Mouse (Mus musculus): ENCODE data around the gene Tusc2. TPM values are rescaled to one million over a fixed set of nuclear protein-coding genes. Genes with fewer than 3 reads are reported as not detected.
A peak's percentile ranks its signal among the peaks of the same experiment; 100 is the strongest.
"Not testable (repeated sequence)": the region's sequence is repeated elsewhere in the genome, so short reads cannot be mapped to it uniquely, and the experiment has no call there.

The Tusc2 gene
- total RNA-seq, 2 experiments from 2014 or later, result 86.5 to 94.7 TPM

DNA sequence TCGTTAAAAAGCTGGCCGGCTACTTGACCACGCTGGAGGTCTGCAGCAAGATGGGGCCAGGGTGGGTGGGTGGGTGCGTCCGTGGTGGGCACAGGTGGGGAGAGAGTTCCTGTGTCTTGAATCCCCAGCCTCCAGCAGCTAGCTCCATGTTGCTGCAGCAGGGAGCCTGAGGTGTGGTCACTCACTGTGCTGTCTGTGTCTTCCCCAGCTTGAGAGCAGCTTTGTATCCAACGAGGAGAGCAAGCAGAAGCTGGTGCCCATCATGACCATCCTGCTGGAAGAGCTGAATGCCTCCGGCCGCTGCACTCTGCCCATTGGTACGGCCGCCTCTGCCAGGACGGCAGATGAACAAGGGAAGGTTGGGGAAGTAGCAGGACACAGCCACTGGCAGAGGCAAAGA is 19.8 kb upstream of the Tusc2 start:
- intact Hi-C loops (cut with DNase I), result no loop called here
- no peak for DNase-seq (ENCODE audit: low spot score in 2 of 2)

DNA sequence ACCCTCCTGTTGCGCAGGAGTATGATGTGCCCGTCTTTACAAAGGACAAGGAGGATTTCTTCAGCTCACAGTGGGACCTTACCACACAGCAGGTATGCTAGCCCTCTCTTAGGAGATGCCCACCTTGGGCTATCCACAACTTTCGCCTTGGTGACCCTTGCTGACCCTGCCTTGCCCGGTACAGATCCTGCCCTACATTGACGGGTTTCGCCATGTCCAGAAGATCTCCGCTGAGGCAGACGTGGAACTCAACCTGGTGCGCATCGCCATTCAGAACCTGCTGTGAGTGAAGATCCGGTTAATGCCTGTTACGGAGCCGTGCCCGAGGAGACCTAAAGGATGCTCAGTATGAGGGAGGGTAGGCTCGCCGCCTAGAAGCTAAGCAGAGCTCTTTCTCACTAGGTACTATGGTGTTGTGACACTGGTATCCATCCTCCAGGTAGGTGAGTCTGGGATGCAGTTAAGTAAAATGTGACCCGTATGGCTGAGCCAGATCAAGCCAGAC is 18.8 kb upstream of the Tusc2 start:
- intact Hi-C loops (cut with DNase I), result no loop called here
- no peak for DNase-seq (ENCODE audit: low spot score in 2 of 2)

DNA sequence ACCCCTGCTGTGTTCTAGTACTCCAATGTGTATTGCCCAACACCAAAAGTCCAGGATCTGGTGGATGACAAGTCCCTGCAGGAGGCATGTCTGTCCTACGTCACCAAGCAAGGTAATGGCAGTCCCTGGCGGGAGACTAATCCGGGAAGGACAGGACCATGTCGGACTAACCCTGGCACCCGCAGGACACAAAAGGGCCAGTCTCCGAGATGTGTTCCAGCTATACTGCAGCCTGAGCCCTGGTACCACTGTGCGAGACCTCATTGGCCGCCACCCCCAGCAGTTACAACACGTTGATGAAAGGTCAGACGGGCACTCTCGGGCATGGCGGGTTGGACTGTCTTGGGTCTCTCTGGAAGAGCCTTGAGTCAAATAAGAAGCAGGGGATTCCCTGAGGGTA is 18.3 kb upstream of the Tusc2 start:
- DNase-seq (ENCODE audit: low spot score in 2 of 2), result no peak
- intact Hi-C loops (cut with DNase I), result no loop called here

DNA sequence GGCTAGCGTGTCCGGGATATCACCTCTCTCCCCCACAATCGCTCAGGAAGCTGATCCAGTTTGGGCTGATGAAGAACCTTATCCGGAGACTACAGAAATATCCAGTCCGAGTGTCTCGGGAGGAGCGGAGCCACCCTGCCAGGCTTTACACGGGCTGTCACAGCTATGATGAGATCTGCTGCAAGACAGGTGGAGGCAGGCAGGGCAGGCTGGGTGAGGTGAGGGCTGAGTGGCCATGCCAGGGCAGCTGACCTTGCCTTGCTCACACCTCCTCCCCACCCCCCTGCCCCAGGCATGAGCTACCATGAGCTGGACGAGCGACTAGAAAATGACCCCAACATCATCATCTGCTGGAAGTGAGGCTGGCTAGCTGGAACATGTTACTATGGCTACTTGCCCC is 17.9 kb upstream of the Tusc2 start:
- no peak for DNase-seq (ENCODE audit: low spot score in 2 of 2)
- intact Hi-C loops (cut with DNase I), result no loop called here

DNA sequence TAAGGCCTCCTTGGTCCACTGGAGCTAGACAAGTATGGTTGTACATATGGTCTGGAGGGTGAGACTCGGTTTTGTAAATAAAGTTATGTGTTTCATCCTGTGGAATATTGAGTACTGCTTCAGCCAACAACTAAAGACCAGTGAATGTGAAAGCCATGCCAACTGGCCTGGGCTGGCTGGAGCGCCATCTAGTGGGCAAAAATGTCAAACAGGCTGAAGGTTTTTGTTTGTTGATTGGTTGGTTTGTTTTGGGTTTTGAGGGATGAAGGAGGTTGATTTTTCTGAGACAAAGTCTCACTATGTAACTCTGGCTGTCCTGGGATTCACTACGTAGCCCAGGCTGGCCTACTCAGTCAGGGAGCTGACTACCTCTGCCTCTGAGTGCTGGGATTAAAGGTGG is 17.5 kb upstream of the Tusc2 start:
- intact Hi-C loops (cut with DNase I), result no loop called here
- DNase-seq (ENCODE audit: low spot score in 2 of 2), result peak; percentile 63 to 74

DNA sequence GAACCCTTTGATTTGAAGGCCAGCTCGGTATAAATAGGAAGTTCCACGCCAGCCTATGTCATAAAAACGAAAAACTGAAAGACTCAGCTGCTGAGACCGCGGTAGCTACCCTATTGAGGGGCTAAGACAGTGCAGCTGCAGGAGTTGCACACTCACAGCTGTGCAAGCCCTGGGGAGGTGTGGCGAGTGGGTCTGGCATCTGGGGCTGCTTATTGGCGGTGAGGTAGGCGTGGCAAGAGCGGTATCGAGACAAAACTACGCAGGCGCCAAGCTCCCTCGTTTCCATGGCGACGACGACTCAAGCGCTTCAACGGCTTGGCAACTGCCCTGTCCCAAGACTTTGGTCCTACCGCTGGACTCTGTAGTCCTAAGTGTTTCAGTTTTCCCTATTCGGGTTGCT is 16.0 kb upstream of the Tusc2 start, which contains the start of gene Zmynd10:
Gene Zmynd10, plus strand, starts transcription at position 273 of the 400 bp plus-strand sequence.
- intact Hi-C loops (cut with DNase I), result no loop called here
- DNase-seq (ENCODE audit: low spot score in 2 of 2), result peak; percentile 88 to 92

DNA sequence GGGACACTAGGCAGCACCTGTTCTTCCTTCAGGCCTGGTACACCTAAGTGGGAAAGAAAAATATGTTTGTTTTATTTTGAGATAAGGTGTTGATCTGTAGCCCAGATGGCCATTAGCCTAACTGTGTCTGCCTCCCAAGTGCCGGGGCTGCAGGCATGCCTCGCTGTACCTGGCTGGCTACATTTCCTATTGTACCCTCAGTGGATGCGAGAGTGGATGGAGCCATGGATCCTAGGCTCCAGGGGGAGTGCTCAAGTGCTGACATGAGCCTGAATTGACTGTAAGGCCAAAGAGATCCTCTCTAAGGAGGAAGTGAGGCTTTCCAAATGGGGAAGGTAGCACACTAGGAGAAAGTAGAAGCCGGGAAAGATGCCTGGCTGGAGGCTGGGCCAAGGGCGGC is 15.1 kb upstream of the Tusc2 start:
- intact Hi-C loops (cut with DNase I), result no loop called here

DNA sequence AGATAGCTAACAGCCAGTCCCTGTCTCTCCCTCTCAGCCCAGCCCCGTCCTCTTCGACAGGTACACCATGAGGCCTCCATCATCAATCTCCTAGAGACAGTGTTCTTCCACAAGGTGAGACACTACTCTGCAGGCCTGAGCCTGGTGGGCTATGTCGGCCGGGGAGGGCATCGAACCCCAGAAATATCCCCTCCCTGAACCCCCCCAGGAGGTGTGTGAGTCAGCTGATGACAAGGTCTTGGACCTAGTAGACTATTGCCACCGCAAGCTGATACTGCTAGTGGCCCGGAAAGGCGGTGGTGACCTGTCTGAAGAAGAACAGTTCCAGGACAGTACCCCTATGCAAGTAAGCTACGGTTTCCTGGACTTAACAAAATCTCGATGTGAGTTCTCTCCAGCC is 14.2 kb upstream of the Tusc2 start:
- no peak for DNase-seq (ENCODE audit: low spot score in 2 of 2)
- intact Hi-C loops (cut with DNase I), result no loop called here

More for the DNA sequence above, 15.1 kb upstream of the Tusc2 start:
- no peak for DNase-seq (ENCODE audit: low spot score in 2 of 2)

DNA sequence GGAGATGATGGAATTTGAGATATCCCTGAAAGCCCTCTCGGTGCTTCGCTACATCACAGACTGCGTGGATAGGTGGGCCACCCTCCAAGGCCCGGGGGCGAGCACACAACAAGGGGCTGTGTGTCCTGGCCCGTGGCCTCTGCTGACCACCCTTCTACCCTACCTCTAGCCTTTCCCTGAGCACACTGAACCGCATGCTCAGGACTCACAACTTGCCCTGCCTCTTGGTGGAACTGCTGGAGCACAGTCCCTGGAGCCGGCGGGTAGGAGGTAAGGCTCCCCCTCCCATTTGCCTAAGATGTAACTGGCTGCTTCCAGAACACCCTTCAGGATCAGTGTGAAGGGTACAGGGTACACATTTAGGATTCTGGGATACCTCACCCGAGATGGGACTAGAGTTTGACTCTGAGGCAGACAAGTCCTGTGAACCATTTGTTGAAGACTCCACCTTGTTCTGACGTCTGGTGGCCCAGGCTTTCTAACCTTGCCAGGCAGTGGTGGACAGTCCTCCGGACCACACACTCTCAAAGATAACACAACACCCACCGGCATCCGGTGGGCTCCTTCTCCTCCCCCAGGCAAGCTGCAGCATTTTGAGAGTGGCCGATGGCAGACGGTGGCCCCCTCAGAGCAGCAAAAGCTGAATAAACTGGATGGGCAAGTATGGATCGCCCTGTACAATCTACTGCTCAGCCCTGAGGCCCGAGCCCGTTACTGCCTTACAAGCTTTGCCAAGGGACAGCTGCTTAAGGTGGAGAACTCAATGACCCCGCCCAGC is 13.6 kb upstream of the Tusc2 start:
- DNase-seq (ENCODE audit: low spot score in 2 of 2), result no peak
- intact Hi-C loops (cut with DNase I), result no loop called here

DNA sequence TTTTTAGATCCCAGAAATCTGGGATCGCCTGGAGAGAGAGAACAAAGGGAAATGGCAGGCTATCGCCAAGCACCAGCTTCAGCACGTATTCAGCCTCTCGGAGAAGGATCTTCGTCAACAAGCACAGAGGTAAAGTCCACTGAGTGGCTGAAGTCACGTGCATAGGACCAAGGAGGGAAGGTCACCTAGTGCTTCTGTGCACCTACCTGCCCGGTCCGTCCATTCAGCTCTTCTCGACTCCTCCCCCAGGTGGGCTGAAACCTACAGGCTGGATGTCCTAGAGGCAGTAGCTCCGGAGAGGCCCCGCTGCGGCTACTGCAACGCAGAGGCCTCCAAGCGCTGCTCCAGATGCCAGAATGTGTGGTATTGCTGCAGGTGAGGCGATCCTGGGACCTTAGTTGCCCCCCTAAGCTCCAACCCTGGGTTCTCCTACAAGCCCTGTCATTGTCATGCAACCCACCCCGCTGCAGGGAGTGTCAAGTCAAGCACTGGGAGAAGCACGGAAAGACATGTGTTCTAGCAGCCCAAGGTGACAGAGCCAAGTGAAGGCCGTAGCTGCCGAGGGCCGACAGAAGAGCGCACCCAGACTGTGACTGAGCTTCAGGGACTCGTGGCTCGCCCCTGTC is 12.5 kb upstream of the Tusc2 start:
- no peak for DNase-seq (ENCODE audit: low spot score in 2 of 2)
- intact Hi-C loops (cut with DNase I), result no loop called here

DNA sequence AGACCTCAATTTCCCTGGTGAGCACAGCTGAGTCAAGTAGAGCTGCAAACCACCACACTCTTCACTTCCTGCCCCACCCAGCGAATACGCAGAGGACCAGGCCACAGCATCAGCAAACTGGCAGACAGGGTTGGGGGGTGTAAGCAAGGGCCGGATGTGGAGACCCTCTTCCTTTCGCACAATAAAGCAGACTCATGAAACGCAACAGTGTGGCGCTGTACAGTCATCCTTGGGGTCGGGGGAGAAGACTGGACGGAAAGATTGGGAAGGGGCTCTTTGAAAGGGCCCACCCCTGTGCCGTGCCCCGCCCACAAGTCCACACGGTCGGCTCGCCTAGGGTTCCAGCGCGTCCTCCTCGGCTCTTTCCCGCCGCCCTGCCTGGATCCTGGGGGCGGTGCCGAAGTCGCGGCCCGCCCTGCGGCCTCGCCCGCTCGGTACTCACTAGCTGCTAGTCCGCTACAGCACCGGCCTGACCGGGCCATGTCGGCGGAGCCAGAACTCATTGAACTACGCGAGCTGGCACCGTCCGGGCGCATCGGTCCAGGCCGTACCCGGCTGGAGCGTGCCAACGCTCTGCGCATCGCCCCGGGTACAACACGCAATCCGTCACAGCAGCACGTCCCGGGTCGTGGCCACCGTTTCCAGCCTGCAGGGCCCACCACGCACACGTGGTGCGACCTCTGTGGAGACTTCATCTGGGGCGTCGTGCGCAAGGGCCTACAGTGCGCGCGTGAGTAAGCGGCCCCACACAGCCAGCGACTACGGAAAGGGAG is 11.8 kb upstream of the Tusc2 start, which contains the start of gene Rassf1:
Gene Rassf1, plus strand, starts transcription at position 439 of the 773 bp plus-strand sequence.
- intact Hi-C loops (cut with DNase I), result no loop called here
- peak in 1 of 2 experiments; percentile 30 for DNase-seq (ENCODE audit: low spot score in 2 of 2)

DNA sequence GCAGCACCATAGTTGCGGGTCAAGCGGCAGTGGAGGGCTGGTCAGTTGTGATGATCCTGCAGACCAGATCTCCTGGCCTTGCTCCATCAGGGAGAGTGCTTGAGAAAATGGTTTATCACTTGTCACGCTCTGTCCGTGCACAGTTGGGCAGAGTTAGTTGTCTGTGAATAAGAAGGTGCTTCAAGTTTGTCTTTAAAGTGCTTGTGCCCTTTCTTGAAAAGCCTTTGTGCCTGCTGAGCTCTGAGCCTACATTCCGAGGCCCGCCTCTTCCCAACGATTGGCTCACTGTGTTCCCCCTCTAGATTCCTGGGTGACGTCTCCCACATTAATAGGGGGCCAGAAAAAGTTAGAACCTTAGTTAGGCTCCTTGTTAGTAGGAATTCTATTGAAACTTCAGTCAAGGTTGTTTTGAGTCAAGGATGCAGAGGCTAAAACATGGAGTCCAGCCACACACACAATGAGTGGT is 11.1 kb upstream of the Tusc2 start:
- no peak for DNase-seq (ENCODE audit: low spot score in 2 of 2)
- intact Hi-C loops (cut with DNase I), result no loop called here

DNA sequence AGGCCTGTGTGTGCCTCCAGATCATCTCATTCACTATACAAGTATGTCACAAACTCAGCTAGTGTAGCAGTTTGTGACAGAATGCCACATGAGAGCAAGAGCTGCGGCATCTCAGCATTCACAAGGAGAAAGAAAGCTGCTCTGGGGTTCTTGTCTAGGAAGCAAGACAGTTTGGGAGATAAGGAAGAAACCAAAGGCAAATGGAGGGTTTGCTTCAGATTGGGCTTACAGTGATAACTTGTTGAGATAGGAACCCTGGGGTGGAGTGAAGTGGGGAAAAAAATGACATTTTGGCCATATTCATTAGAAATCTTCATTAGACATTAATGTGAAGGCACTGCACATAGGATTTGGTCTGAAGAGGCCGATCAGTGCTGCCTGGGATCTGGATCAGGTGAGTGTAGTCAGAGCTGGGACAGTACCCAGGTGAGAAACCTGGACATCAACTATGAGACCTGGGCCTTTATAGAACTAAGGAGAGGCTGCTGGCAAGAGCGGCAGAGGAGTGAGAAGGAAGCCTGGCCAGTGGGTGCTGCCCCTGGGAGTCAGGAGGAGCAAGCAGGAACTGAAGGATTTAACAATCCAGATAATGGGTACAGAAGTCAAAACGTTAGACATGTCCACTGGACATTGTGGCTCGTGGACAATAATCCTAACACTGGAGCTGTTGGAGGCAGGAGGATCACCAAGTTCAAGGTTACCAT is 10.2 kb upstream of the Tusc2 start:
- no peak for DNase-seq (ENCODE audit: low spot score in 2 of 2)
- intact Hi-C loops (cut with DNase I), result no loop called here

DNA sequence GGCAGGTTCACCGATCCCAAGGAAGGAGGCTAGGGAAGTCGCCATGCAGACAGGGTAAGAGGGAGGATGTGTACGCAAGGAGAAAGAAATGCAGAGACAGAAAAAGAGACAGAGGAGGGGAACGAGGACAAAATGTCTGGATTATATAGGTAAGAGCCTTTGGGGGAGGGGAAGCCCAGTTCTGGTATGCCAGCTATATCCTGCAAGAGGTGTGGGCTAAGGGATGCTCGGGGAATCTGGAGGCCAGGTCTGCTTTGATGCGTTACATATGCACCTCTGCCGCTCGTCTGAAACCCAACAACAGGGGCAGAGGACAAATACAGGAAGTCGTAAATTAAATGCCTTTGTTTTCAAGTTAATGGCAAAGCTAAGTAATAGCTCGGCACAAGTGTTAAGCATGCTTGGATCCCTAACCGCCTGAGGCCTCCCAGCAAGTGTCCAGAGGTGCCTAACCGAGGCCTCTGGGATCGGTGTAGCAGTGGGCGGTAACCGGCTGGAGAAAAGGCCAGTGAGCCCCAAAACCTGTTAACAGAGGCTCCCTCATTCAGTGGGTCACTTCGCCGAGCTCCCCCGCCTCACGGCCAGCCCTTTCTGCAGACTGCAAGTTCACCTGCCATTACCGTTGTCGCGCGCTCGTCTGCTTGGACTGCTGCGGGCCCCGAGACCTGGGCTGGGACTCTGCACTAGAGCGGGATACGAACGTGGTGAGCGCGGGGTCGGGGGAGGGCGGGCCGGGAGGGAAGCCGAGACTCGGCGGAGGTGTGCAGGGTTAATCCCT is 9.3 kb upstream of the Tusc2 start:
- intact Hi-C loops (cut with DNase I), result no loop called here
- peak in 1 of 2 experiments; percentile 32 for DNase-seq (ENCODE audit: low spot score in 2 of 2)

DNA sequence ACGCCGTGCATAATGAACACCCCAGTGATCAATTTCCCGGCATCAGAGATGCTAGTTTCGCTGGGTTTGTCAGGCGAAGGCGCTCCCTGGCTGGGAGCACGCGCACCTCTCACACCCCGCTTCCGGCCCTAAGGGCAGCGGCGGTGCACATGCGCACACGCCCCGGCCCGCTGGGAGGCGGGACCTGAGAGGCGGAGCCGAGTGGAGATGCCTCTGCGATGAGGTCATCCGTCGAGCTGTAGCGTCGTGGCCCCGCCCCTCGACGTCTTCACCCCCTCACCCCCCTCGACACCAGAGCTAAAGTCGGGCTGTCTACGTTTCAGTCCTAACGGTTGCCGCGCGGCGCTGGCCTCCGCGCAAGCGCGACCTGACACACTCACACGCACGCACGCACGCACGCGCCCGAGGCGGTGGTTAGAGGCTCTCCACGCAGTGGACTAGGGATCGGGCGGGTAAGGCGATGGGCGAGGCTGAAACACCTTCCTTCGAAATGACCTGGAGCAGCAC is 8.7 kb upstream of the Tusc2 start:
- intact Hi-C loops (cut with DNase I), result no loop called here
- peak; percentile 93 to 98 for DNase-seq (ENCODE audit: low spot score in 2 of 2)

DNA sequence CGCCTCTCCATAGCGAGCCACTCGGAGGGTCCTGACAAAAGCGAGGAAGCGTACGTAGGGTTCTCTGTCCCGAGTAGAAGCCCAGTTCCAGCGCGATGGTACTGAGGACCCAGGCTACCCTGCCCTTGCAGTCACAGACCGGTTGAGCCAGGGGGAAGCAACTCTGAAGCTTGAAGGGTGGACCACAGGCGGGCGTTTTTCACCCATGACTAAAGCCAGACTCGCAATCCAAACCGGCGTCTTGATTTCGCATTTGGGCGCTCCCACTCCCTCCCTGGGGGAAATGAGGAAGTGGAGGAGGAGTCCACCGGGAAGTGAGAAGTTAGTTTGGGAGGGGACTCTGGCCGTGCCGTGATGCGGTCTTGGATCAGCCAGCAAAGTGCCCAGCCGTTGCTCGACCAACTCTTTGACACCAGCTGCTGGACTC is 8.0 kb upstream of the Tusc2 start:
- DNase-seq (ENCODE audit: low spot score in 2 of 2), result peak in 1 of 2 experiments; percentile 44
- intact Hi-C loops (cut with DNase I), result no loop called here

DNA sequence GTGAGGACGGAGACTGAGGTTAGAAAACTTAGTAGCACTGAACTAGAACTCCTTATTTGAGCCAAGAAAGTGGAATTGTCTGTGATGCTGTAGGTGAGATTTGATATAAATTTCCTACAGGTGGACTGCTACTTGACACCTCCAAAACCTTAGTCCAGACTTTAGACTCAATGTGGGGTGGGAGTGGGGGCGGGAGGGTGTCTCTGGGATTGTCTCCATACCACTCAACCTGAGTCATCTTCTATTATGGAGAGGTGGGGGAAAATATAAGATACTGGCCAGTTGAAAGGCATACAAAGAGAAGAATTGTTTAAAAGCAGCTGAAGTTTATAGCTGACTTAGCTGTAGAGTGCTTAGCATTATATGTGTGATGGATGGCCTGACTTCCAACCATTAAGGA is 7.4 kb upstream of the Tusc2 start:
- intact Hi-C loops (cut with DNase I), result no loop called here
- no peak for DNase-seq (ENCODE audit: low spot score in 2 of 2)

DNA sequence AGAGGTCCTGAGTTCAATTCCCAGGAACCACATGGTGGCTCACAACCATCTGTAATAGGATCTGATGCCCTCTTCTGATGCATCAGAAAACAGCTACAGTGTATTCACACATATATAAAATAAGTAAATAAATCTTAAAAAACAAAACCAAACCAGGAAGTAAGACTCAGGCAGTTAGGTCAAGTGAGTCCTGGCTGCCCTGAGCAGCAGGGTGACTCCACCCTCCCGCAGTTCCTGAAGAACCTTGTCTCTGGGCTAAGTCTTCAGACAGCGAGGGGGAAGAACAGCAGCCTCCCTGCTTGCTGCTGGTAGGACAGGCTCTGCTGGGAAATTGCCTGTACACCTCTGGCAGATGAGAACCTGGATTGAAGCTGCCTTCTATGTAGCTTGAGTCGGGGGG is 6.7 kb upstream of the Tusc2 start:
- intact Hi-C loops (cut with DNase I), result no loop called here
- DNase-seq (ENCODE audit: low spot score in 2 of 2), result no peak

DNA sequence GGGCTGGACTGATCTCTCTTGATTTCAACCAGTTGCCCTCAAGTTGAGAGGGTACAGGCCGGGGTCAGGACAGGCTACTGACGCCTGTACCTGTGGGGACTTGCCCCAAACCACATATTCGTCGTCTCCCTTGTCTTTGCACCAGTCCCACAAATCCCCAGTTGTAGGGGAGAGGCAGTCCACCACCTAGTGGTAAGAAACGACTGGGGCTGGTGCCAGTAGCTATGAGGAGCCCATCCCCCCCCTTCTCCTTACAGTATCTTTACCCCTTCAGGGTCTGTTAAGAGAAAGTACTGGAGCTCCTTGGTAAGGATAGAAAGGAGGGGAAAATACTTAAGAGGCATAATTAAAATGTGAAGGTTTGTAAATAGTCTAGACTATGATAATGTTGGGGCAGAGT is 2.5 kb downstream of the Tusc2 start:
- intact Hi-C loops (cut with DNase I); DNase-seq (ENCODE audit: low spot score in 2 of 2): not testable (repeated sequence)
